Mouse (Mus musculus) olfactory bulb, adult 2 months (tissue): Measurements from ENCODE around the gene Sema4b.

Experiments used
- CTCF ChIP-seq: fragments of 200-500 bp; IDR thresholded peaks from 2 replicates; pipeline ENCODE4 v1.5.1; 2012; ENCODE audit warnings: low read depth, mild to moderate bottlenecking, low read length, moderate library complexity; ENCODE audit not compliant: insufficient read depth
- POLR2A ChIP-seq: fragments of 200-500 bp; IDR thresholded peaks from 2 replicates; pipeline ENCODE4 v1.6.1; 2012; ENCODE audit warnings: mild to moderate bottlenecking, low read depth, low read length, moderate library complexity; ENCODE audit not compliant: insufficient read depth

GRCm38 (mm10) chr7:80221179-80221750 is 34.6 kb downstream of the Sema4b start:
- TF ChIP-seq POLR2A: no peak
- no peak for TF ChIP-seq CTCF
